Mouse (Mus musculus): ENCODE results near the gene Ttc25.
"Not testable (repeated sequence)": the region's sequence is repeated elsewhere in the genome, so short reads cannot be mapped to it uniquely, and the experiment has no call there.

The Ttc25 gene

GRCm38 (mm10) chr11:100528375-100529165 lies 16.8 kb upstream of the Ttc25 start:
- in situ Hi-C loops (cut with MboI, MseI), result no loop called here

- in situ Hi-C loops (cut with MboI, MseI), result no loop called here
Observed at GRCm38 (mm10) chr11:100533871-100534270, 11.5 kb upstream of the Ttc25 start.

- in situ Hi-C loops (cut with MboI, MseI), result not testable (repeated sequence)
Observed at GRCm38 (mm10) chr11:100534411-100534810, 11.0 kb upstream of the Ttc25 start.

GRCm38 (mm10) chr11:100534821-100535220 lies 10.6 kb upstream of the Ttc25 start:
- in situ Hi-C loops (cut with MboI, MseI), result not testable (repeated sequence)

- in situ Hi-C loops (cut with MboI, MseI), result no loop called here
Observed at GRCm38 (mm10) chr11:100535996-100536395, 9.4 kb upstream of the Ttc25 start.

GRCm38 (mm10) chr11:100536466-100536865 lies 8.9 kb upstream of the Ttc25 start:
- in situ Hi-C loops (cut with MboI, MseI), result no loop called here

- in situ Hi-C loops (cut with MboI, MseI), result no loop called here
Observed at GRCm38 (mm10) chr11:100540966-100541365, 4.4 kb upstream of the Ttc25 start.

- in situ Hi-C loops (cut with MboI, MseI), result no loop called here
Observed at GRCm38 (mm10) chr11:100541577-100541976, 3.8 kb upstream of the Ttc25 start.

GRCm38 (mm10) chr11:100545746-100546085 lies 309 bp downstream of the Ttc25 start:
- in situ Hi-C loops (cut with MboI, MseI), result no loop called here

- in situ Hi-C loops (cut with MboI, MseI), result no loop called here
Observed at GRCm38 (mm10) chr11:100546955-100547354, 1.5 kb downstream of the Ttc25 start.

- in situ Hi-C loops (cut with MboI, MseI), result no loop called here
Observed at GRCm38 (mm10) chr11:100548141-100548540, 2.7 kb downstream of the Ttc25 start.

GRCm38 (mm10) chr11:100549466-100549865 lies 4.1 kb downstream of the Ttc25 start:
- in situ Hi-C loops (cut with MboI, MseI), result no loop called here

- in situ Hi-C loops (cut with MboI, MseI), result no loop called here
Observed at GRCm38 (mm10) chr11:100550101-100550500, 4.7 kb downstream of the Ttc25 start.

- in situ Hi-C loops (cut with MboI, MseI), result no loop called here
Observed at GRCm38 (mm10) chr11:100552842-100553241, 7.4 kb downstream of the Ttc25 start.

GRCm38 (mm10) chr11:100555583-100555982 lies 10.2 kb downstream of the Ttc25 start:
- in situ Hi-C loops (cut with MboI, MseI), result loop anchor here in 1 of 2 experiments (5.0 kb wide), 1 partner anchor 58 kb away; no protein-coding TSS in a partner anchor

- in situ Hi-C loops (cut with MboI, MseI), result loop anchor here in 1 of 2 experiments (5.0 kb wide), 1 partner anchor 60 kb away; no protein-coding TSS in a partner anchor
Observed at GRCm38 (mm10) chr11:100557563-100557962, 12.2 kb downstream of the Ttc25 start.

GRCm38 (mm10) chr11:100559476-100559875 lies 14.1 kb downstream of the Ttc25 start:
- in situ Hi-C loops (cut with MboI, MseI), result loop anchor here in 1 of 2 experiments (5.0 kb wide), 1 partner anchor 62 kb away; no protein-coding TSS in a partner anchor

- in situ Hi-C loops (cut with MboI, MseI), result no loop called here
Observed at GRCm38 (mm10) chr11:100561748-100562147, 16.3 kb downstream of the Ttc25 start.

- in situ Hi-C loops (cut with MboI, MseI), result no loop called here
Observed at GRCm38 (mm10) chr11:100564297-100564696, 18.9 kb downstream of the Ttc25 start.

GRCm38 (mm10) chr11:100564703-100565102 lies 19.3 kb downstream of the Ttc25 start:
- in situ Hi-C loops (cut with MboI, MseI), result loop anchor here (5.0 kb wide), 2 partner anchors 133 to 143 kb away; no protein-coding TSS in a partner anchor

- in situ Hi-C loops (cut with MboI, MseI), result loop anchor here (5.0 kb wide), 2 partner anchors 130 to 140 kb away; no protein-coding TSS in a partner anchor
Observed at GRCm38 (mm10) chr11:100567229-100567628, 21.8 kb downstream of the Ttc25 start.

GRCm38 (mm10) chr11:100567815-100568245 lies 22.4 kb downstream of the Ttc25 start:
- in situ Hi-C loops (cut with MboI, MseI), result loop anchor here (5.0 kb wide), 2 partner anchors 129 to 139 kb away; no protein-coding TSS in a partner anchor

GRCm38 (mm10) chr11:100568692-100569091 lies 23.3 kb downstream of the Ttc25 start:
- in situ Hi-C loops (cut with MboI, MseI), result loop anchor here (5.0 kb wide), 2 partner anchors 129 to 139 kb away; no protein-coding TSS in a partner anchor
